Comparison of ENCODE assay signal across 8 mouse cellular contexts in genomic region chr4:83314922-83315881, GRCm38 (mm10). TPM values are rescaled to one million over a fixed set of nuclear protein-coding genes. Genes with fewer than 3 reads are reported as not detected.
DNase-seq lines count a peak whose midpoint lies in the region; ATAC-seq and TF ChIP-seq lines count a peak whose summit lies in the region.

No protein-coding gene starts in this region.

- DNase-seq in liver, adult 2 months (ENCODE audit: extremely low read depth, low read depth, low spot score) = peak; percentile 81
- DNase-seq in liver (no peak), NIH3T3 (ENCODE audit: low read depth) (peak; percentile 72)
- DNase-seq in gastrocnemius, postnatal 10 days = peak; percentile 33
- peak; percentile 39 for DNase-seq in kidney, postnatal 10 days
- DNase-seq in midbrain, postnatal 0 days (ENCODE audit: low spot score) = peak; percentile 59
- DNase-seq in cerebellum, adult 2 months = no peak
- DNase-seq in cerebellum, adult 18-20 months = no peak

- H3K27me3 ChIP-seq in liver, adult 2 months (ENCODE audit: control insufficient read depth, insufficient read depth, low read length) = no peaks in the 10 kb centered on the region
- no peaks in the 10 kb centered on the region for H3K27me3 ChIP-seq in midbrain, postnatal 0 days (ENCODE audit: insufficient read depth, low read length)
- no peaks in the 10 kb centered on the region for H3K27me3 ChIP-seq in cerebellum, adult 2 months (ENCODE audit: control insufficient read depth, insufficient read depth, low read length)

- no peak for TF ChIP-seq POLR2A in liver, adult 2 months (IDR thresholded peaks at IDR 0.05; ENCODE audit: extremely low read depth, insufficient read depth, low read length)
- no peak for TF ChIP-seq POLR2A in cerebellum, adult 2 months (IDR thresholded peaks at IDR 0.05; ENCODE audit: borderline replicate concordance, insufficient read depth, low read length)

- H3K4me2 ChIP-seq in midbrain, postnatal 0 days (ENCODE audit: low read depth, low read length, poor library complexity, severe bottlenecking) = no peak overlapping the region; the same call in 1 of the 2 replicates

- TF ChIP-seq CTCF in liver, adult 2 months (IDR thresholded peaks at IDR 0.05; ENCODE audit: low read depth, low read length) = no peak
- TF ChIP-seq CTCF in midbrain, postnatal 0 days (IDR thresholded peaks at IDR 0.05) = no peak
- TF ChIP-seq CTCF in cerebellum, adult 2 months (IDR thresholded peaks at IDR 0.05; ENCODE audit: borderline replicate concordance, insufficient read depth, low read depth, low read length) = no peak

- 8% methylated on average over 13 of the region's 13 CpGs for WGBS in liver, adult 2 months
- WGBS in midbrain, postnatal 0 days = 62% methylated on average over 13 of the region's 13 CpGs
- WGBS in cerebellum, adult 2 months = 53% methylated on average over 13 of the region's 13 CpGs

- H3K4me1 ChIP-seq in liver, adult 2 months (ENCODE audit: control insufficient read depth, insufficient read depth, low read length) = peaks cover 22% of the 10 kb centered on the region
- no peaks in the 10 kb centered on the region for H3K4me1 ChIP-seq in midbrain, postnatal 0 days (ENCODE audit: insufficient read depth, low read length)
- no peaks in the 10 kb centered on the region; the same call in 1 of the 2 replicates for H3K4me1 ChIP-seq in cerebellum, adult 2 months (ENCODE audit: control insufficient read depth, insufficient read depth, low read length)

- ATAC-seq in midbrain, postnatal 0 days (ENCODE audit: low FRiP score) = no peak

- no peaks in the 10 kb centered on the region for H3K9me3 ChIP-seq in midbrain, postnatal 0 days (ENCODE audit: low read length)

- peak overlapping the region; percentile 35 for H3K9ac ChIP-seq in liver, adult 2 months (ENCODE audit: low read depth, low read length)
- 0 out of 2 replicates have a peak overlapping the region, but pooled peaks have one; percentile 4 for H3K9ac ChIP-seq in midbrain, postnatal 0 days (replicated peaks; ENCODE audit: low read length, poor library complexity, severe bottlenecking)

- H3K27ac ChIP-seq in liver, adult 2 months (replicated peaks; ENCODE audit: insufficient read depth, low read depth, low read length) = peak overlapping the region; percentile 81
- H3K27ac ChIP-seq in midbrain, postnatal 0 days (ENCODE audit: low read depth, low read length) = no peak overlapping the region
- H3K27ac ChIP-seq in cerebellum, adult 2 months (ENCODE audit: insufficient read depth, low read length) = no peak overlapping the region

- H3K36me3 ChIP-seq in liver, adult 2 months (ENCODE audit: control insufficient read depth, insufficient read depth, low read length) = no peaks in the 10 kb centered on the region
- H3K36me3 ChIP-seq in midbrain, postnatal 0 days (ENCODE audit: insufficient read depth, low read length) = no peaks in the 10 kb centered on the region

- H3K4me3 ChIP-seq in liver, adult 2 months (ENCODE audit: insufficient read depth, low read depth, low read length) = peak overlapping the region; percentile 20
- no peak overlapping the region for H3K4me3 ChIP-seq in midbrain, postnatal 0 days (ENCODE audit: low read depth, low read length)
- H3K4me3 ChIP-seq in cerebellum, adult 2 months (replicated peaks; ENCODE audit: insufficient read depth, low read depth, low read length) = no peak overlapping the region

- H3K79me2 ChIP-seq in liver, adult 2 months (ENCODE audit: control insufficient read depth, insufficient read depth, low read length) = peaks cover 47% of the 10 kb centered on the region

RNA-seq across cellular contexts. Expression of gene Ttc39b, which starts 8.9 kb away (rescaled TPM):
- 21.0 and 21.3 TPM in 2 replicates for total RNA-seq in liver, adult 2 months (2014; rRNA removed)
- 6.5 and 6.7 TPM in 2 replicates for polyA plus RNA-seq in liver, adult 2 months (2012; rRNA removed)
- total RNA-seq in gastrocnemius, postnatal 10 days (2021) = 10 to 100 TPM in 1 of 2 experiments, 1 to 10 TPM in 1; 7.3 to 10.5 TPM
- total RNA-seq in midbrain, postnatal 0 days (2014; rRNA removed) = 14.7 and 16.4 TPM in 2 replicates
- polyA plus RNA-seq in midbrain, postnatal 0 days (2015; fragmentation: Nextera tagmentation; extraction: Ambion mirVana) = 4.9 and 5.7 TPM in 2 replicates
- polyA plus RNA-seq in cerebellum, adult 2 months (2012; rRNA removed) = 23.7 and 24.3 TPM in 2 replicates

Comparison
In these comparisons a context has a peak if more than half of its experiments do, and no peak if none do; other contexts are left out.
1. DNase-seq: peak in liver, adult 2 months (single experiment), NIH3T3 (single experiment), gastrocnemius, postnatal 10 days (single experiment), kidney, postnatal 10 days (single experiment) and midbrain, postnatal 0 days (single experiment); none in liver (single experiment), cerebellum, adult 2 months (0 of 2) and cerebellum, adult 18-20 months (0 of 2).